Mouse (Mus musculus): ENCODE results near the gene Farp1.
"Not testable (repeated sequence)": the region's sequence is repeated elsewhere in the genome, so short reads cannot be mapped to it uniquely, and the experiment has no call there.

Gene Farp1

GRCm38 (mm10) chr14:121034973-121035662, at the start of gene Farp1:
Gene Farp1, plus strand, starts transcription at chr14:121035200.
- DNase-seq, result peak; percentile 95

- no peak for DNase-seq
These were observed 45.9 kb upstream of the Farp1 start for GRCm38 (mm10) chr14:120989126-120989525.

DNA sequence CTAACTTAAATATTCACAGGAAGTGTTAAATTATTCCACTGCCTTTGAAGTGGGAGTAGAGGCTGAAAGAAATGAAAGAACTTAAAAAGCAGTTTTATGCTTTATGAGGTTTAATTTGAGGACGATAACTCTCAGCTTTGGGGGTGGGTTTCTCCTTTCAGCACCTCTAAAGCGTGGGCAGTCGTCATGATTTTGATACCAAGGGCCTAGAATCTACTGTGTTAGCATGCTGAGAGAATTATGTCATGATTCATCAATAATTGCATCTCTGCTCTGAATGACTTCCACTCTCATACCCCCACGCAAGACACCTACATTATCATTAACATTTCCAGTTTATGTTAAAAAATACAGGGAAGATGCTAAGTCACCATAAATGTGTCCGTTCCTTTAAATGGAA, 37.3 kb upstream of the Farp1 start:
- DNase-seq, result no peak

GRCm38 (mm10) chr14:121000561-121001340, 34.2 kb upstream of the Farp1 start:
- DNase-seq, result no peak

- peak; percentile 29 for DNase-seq
These were observed 29.4 kb upstream of the Farp1 start for GRCm38 (mm10) chr14:121005621-121006020.

- DNase-seq, result peak; percentile 48
These were observed 29.0 kb upstream of the Farp1 start for GRCm38 (mm10) chr14:121006021-121006420.

- DNase-seq, result no peak
These were observed 19.8 kb upstream of the Farp1 start for GRCm38 (mm10) chr14:121015114-121015690.

GRCm38 (mm10) chr14:121022403-121022802, 12.6 kb upstream of the Farp1 start:
- no peak for DNase-seq

GRCm38 (mm10) chr14:121025381-121025780, 9.6 kb upstream of the Farp1 start:
- no peak for DNase-seq

DNA sequence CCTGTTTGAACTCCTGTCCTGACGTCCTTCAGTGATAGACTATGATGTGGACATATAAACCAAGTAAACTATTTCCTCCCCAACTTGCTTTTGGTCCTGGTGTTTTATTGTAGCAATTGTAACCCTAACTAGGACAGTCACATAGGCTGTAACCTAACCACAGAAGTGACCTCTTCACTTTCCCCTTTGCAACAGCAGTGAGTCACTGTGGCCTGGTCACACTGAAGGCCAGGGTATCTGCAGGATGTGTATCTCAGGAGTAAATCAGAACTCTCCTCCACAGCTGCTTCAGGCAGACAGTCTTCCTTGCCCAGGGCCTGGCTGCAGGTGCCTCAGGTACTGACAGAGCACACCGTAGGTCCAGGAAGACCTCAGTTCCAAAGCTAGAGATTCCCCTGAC, 3.6 kb upstream of the Farp1 start:
- DNase-seq, result no peak

- no peak for DNase-seq
These were observed 475 bp upstream of the Farp1 start for GRCm38 (mm10) chr14:121034525-121034924.

GRCm38 (mm10) chr14:121035663-121036473, 868 bp downstream of the Farp1 start:
- peak; percentile 71 for DNase-seq

DNA sequence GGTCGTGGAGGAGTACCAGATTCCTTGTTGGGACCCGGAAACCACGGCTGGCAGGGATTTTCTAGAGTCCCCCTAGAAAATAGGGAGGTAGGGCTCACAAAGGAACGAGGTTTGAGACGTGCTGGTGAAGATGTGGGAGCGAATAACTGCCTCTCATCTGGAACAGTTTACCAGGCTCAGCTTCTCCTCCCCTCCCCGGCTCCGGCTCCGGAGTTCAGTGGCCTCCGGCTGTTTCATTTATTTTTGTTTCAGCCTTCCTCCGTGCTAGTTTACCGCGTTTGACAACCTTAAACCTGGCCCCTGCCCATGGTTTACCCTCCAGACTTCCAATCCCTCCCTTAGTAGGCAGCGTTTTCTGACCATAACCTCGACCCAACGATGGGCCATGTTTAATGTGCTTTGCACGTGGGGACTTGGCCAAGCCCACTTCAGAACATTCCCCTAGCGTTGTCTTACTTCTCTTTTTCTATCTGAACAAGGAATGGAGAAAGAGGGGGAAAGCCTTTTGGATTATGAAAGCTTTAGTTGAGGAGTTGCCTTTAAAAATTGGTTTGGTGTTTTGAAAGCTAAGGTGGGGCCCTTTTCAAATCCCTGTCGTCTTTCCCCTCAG, 1.7 kb downstream of the Farp1 start:
- no peak for DNase-seq

DNA sequence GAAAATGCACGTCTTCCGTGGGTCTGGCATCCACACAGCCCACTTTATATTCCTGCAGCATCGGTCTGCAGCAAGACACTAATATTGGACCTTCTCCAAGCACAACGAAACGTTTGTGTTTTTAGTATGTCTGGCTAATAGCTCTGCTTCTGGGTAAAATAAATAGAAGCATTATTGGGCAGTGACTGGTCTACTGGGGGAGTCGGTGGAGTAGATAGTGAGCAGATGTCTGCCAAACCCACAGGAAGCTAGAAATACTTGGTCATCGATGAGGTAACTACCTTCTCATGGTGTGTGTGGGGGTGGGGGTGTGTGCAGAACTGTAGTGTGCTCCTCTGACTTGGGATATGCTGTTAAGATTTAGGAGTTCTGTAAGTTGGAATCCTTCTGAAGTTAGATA, 2.3 kb downstream of the Farp1 start:
- DNase-seq, result no peak

GRCm38 (mm10) chr14:121038676-121039075, 3.7 kb downstream of the Farp1 start:
- no peak for DNase-seq

GRCm38 (mm10) chr14:121044145-121044544, 9.1 kb downstream of the Farp1 start:
- no peak for DNase-seq

DNA sequence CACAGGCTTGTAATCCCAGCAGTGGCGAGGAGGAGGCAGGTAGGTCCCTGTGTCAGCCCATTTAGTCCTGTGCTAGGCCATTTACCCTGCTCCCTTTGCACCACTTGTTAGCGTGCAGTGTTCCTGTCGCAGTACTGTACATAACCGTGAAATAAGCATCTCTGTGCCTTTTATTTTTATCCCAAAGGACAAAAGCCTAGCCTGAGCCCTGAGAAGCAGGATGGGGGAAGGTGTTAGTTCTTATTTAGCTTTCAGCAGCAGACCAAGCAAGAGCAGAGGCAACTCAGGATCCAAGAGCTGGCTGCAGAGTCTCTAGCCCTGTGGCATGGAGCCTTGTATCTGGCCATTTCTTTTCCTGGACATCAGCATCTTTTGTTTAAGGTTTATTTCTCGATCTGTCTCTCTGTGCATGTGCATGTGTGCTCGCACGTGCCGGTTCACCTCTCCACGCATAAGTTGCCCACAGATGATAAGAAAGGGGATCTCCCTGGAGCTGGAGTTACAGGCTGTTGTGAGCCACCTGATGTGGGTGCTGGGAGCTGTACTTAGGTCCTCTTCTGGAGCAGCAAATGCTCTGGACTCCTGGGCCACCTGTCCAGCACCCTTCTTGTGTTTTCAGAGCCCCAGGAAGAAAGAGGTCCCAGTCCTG, 11.4 kb downstream of the Farp1 start:
- no peak for DNase-seq

GRCm38 (mm10) chr14:121047780-121048179, 12.8 kb downstream of the Farp1 start:
- no peak for DNase-seq

GRCm38 (mm10) chr14:121051002-121051401, 16.0 kb downstream of the Farp1 start:
- DNase-seq, result not testable (repeated sequence)

- no peak for DNase-seq
These were observed 18.1 kb downstream of the Farp1 start for GRCm38 (mm10) chr14:121053020-121053518.

- DNase-seq, result no peak
These were observed 19.1 kb downstream of the Farp1 start for GRCm38 (mm10) chr14:121054062-121054461.

DNA sequence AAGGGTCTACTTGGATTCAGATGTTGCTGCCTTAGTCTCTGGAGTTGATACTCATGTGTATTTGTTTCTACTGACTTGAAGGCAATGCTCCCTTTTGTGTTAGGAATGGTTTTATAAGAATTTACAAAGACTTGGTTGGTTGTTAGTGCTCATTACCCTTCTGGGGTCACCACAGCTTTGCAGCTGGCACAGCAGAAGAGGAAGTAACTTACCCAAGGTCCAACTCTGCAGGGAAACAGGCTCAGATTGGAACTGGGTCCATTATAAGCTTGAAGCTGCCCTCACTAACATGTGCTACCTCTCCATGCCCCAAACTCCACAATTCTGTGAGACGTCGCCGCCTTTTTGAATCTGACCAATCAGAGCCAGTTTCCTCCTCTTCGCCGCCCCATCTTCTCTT, 22.8 kb downstream of the Farp1 start:
- no peak for DNase-seq

All from cerebellum, adult 9-11 months (tissue).